Mouse (Mus musculus) megakaryocyte, embryonic 14.5 days (primary cell): ENCODE measurements around the gene Trappc11.

Experiments used
- FLI1 ChIP-seq: IDR thresholded peaks from 2 replicates; pipeline ENCODE4 v1.6.1; 2012; ENCODE audit warnings: low read length, inconsistent platforms, mixed read lengths
- GATA1 ChIP-seq: IDR thresholded peaks from 3 replicates; pipeline ENCODE4 v1.6.1; 2012; ENCODE audit warnings: mixed read lengths, low read length, inconsistent platforms, borderline replicate concordance

- TF ChIP-seq FLI1: no peak
- TF ChIP-seq GATA1: no peak
Observed at GRCm38 (mm10) chr8:47566551-47566950, 33.3 kb upstream of the Trappc11 start.
